Mouse (Mus musculus) spleen, postnatal 0 days (tissue): Measurements from ENCODE around the gene Pgm2l1. TPM values are rescaled to one million over a fixed set of nuclear protein-coding genes. Genes with fewer than 3 reads are reported as not detected.

Source experiments
- polyA plus RNA-seq: library from polyadenylated mRNA; unstranded; fragments of >200 nt; fragmentation: Nextera tagmentation; extraction: Ambion mirVana; gene quantifications from 2 replicates; pipeline ENCODE4 v1.2.1, GENCODE M21; 2015

The Pgm2l1 gene
- 2.8 and 3.2 TPM in 2 replicates for polyA plus RNA-seq

DNA sequence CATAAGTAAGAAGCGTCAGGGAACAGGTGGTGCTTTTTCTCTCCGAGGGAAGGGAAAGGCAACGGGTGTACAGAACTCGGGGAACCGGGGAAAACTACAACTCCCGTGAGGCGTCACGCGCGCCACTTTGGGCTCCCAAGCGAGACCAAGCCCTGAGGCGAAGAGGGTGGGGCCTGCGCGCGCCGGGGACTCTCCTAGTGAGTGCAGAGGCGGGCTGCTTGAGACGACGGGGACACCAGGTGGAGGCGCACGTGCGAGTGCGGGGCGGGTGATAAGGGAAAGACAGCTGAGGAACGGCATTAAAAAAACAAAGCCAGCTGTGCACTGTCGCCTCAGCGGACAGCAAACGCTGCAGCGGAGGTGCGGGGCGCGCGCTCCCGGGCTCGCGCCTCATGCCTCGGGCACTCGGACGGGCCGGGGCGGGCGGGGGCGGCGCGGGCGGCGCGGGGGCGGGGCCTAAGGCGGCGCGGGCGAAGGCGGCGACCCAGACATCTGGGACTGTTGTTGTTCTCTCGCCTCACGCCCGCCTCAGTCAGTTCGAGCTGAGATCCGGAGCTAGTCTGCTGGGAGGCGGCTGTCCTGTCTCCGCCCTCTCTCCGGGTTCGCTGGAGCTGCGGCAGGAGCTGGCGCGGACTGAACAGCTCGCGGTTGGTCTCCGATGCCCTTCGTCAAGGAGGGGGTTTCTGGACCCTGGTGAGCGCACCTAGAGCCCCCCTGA is at the start of gene Pgm2l1:
Gene Pgm2l1, plus strand, starts transcription at position 237 of the 718 bp plus-strand sequence.

DNA sequence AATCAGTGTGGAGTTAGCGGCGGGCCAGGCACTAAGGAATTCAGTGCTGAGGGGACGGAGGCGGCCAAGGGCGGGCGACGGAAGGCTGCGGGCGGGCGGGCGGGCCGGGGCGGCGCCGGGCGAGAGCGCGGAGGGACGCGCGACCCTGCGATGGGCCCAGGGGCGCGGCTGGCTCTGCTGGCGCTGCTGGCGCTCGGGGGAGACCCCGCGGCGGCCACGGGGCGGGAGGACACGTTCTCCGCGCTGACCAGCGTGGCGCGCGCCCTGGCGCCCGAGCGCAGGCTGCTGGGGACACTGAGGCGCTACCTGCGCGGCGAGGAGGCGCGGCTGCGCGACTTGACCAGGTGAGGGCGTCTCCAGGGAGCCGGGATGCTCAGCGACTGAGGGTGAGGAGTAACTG is 58.2 kb downstream of the Pgm2l1 start, which contains the start of gene P4ha3:
Gene P4ha3, plus strand, starts transcription at position 138 of the 400 bp plus-strand sequence.

Other genes starting within 250 kb of the Pgm2l1 start
- gene Rnf169, start 246.9 kb upstream of the Pgm2l1 start, polyA plus RNA-seq = 3.0 and 3.4 TPM in 2 replicates
- gene Chrdl2, start 221.2 kb upstream of the Pgm2l1 start, polyA plus RNA-seq = 0.59 and 0.81 TPM in 2 replicates
- gene Pold3, start 105.8 kb upstream of the Pgm2l1 start, polyA plus RNA-seq = 49.6 and 53.8 TPM in 2 replicates
- gene Lipt2, start 68.1 kb upstream of the Pgm2l1 start, polyA plus RNA-seq = 8.6 and 9.2 TPM in 2 replicates
- gene Kcne3, start 50.9 kb upstream of the Pgm2l1 start, polyA plus RNA-seq = 3.4 and 5.8 TPM in 2 replicates
- 0.52 and 0.63 TPM in 2 replicates for gene P4ha3, start 58.1 kb downstream of the Pgm2l1 start, polyA plus RNA-seq
- gene C2cd3, start 144.8 kb downstream of the Pgm2l1 start, polyA plus RNA-seq = 13.8 and 15.0 TPM in 2 replicates
- 16.3 and 18.1 TPM in 2 replicates for gene Ppme1, start 144.9 kb downstream of the Pgm2l1 start, polyA plus RNA-seq
- gene Ucp3, start 245.6 kb downstream of the Pgm2l1 start, polyA plus RNA-seq = not detected in 2 replicates